Mouse (Mus musculus) small intestine, adult 2 months (tissue): ENCODE measurements around the gene Tbrg1. TPM values are rescaled to one million over a fixed set of nuclear protein-coding genes. Genes with fewer than 3 reads are reported as not detected.

Experiments
- H3K27ac ChIP-seq: fragments of 200-500 bp; 2 replicates; pipeline ENCODE4 v1.5.1; 2012; ENCODE audit warnings: low read depth, low read length, control low read depth, inconsistent platforms; ENCODE audit not compliant: insufficient read depth
- H3K27me3 ChIP-seq: fragments of 200-500 bp; 2 replicates; pipeline ENCODE4 v1.6.1; 2012; ENCODE audit warnings: mild to moderate bottlenecking, moderate library complexity, low read length, inconsistent platforms; ENCODE audit not compliant: control insufficient read depth, insufficient read depth
- H3K36me3 ChIP-seq: fragments of 200-500 bp; 2 replicates; pipeline ENCODE4 v1.6.1; 2012; ENCODE audit warnings: mild to moderate bottlenecking, low read length, control low read depth, inconsistent platforms; ENCODE audit not compliant: control insufficient read depth, insufficient read depth
- H3K4me1 ChIP-seq: fragments of 200-500 bp; 2 replicates; pipeline ENCODE4 v1.6.1; 2012; ENCODE audit warnings: low read length, inconsistent platforms, mixed read lengths; ENCODE audit not compliant: control insufficient read depth, insufficient read depth, insufficient read length
- H3K4me3 ChIP-seq: fragments of 200-500 bp; 2 replicates; pipeline ENCODE4 v1.5.1; 2012; ENCODE audit warnings: low read depth, mild to moderate bottlenecking, control low read depth, inconsistent platforms, low read length, moderate library complexity
- CTCF ChIP-seq: fragments of 200-500 bp; IDR thresholded peaks from 2 replicates; pipeline ENCODE4 v1.5.1; 2012; ENCODE audit warnings: low read depth, mild to moderate bottlenecking, control low read depth, inconsistent platforms, low read length, moderate library complexity, mixed read lengths; ENCODE audit not compliant: insufficient replicate concordance, insufficient read length; ENCODE audit errors: extremely low read depth
- POLR2A ChIP-seq: fragments of 200-500 bp; IDR thresholded peaks from 2 replicates; pipeline ENCODE4 v1.6.1; 2012; ENCODE audit warnings: low read depth, mild to moderate bottlenecking, control low read depth, inconsistent platforms, low read length, moderate library complexity
- WGBS: fragments of 180-500 bp; shearing (Covaris S2); methylation state at CpG from one replicate; pipeline ENCODE4 v1.1.7; 2018; 5-methylcytosine and 5-hydroxymethylcytosine counted together
- polyA plus RNA-seq: library from polyadenylated mRNA; depleted of rRNA; stranded (reverse); fragments of >200 nt; gene quantifications from 2 replicates; pipeline ENCODE4 v1.2.3, GENCODE M21; 2012

Tbrg1 gene
- polyA plus RNA-seq, 1 experiment, result 45.1 TPM

- Histone ChIP-seq H3K27me3 (no peaks in the 10 kb centered on the region), H3K36me3 (peaks cover 25% of the 10 kb centered on the region), H3K4me1 (no peaks in the 10 kb centered on the region), H3K27ac (no peak overlapping the region), H3K4me3 (no peak overlapping the region)
- no peak for TF ChIP-seq POLR2A
- no peak for TF ChIP-seq CTCF
- WGBS, result 93% methylated on average over 2 of the region's 2 CpGs
Observed at GRCm38 (mm10) chr9:37632305-37632704, 24.8 kb downstream of the Tbrg1 start.

DNA sequence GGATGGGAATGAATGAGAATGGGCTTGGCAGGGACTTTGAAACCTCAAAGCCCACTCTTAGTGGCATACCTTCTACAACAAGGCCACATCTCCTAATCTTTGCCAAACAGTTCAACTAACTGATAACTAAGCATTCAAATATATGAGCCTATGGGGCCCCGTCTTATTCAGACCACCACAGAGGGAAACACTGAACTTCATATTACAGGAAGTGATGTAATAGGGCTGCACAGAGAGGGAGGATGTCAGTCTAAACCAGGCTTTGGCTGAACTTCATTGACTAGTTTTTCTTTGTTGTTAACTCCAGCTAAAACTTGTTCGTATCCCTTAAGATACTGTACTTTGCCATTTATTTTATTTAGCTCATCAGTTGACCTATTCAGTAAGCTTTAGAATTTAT is 27.2 kb downstream of the Tbrg1 start:
- 79% methylated on average over 2 of the region's 2 CpGs for WGBS
- H3K4me1 ChIP-seq, result no peaks in the 10 kb centered on the region
- H3K27ac ChIP-seq, result no peak overlapping the region
- H3K4me3 ChIP-seq, result no peak overlapping the region
- TF ChIP-seq CTCF (no peak), POLR2A (no peak)
- H3K36me3 ChIP-seq, result peaks cover 27% of the 10 kb centered on the region
- no peaks in the 10 kb centered on the region for H3K27me3 ChIP-seq

DNA sequence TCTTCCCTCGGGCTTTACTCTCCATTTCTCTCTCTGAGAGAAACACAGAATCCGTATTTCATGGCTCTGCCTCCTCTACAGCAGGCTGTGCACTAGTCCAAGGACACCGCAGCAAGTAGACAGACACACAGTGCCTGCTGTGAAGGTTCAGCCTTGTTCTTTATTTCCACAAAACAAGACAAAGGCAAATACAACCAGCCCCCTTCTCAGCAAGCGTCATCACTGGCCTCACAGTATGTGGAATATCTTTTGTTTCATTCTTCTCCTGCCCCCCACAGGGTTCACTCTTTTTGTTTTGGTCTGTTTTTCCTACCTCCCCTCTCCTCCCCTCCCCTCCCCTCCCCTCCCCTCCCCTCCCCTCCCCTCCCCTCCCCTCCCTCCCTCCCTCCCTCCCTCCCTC is 28.5 kb downstream of the Tbrg1 start:
- peaks cover 29% of the 10 kb centered on the region for H3K36me3 ChIP-seq
- H3K27ac ChIP-seq, result no peak overlapping the region
- H3K4me1 ChIP-seq, result no peaks in the 10 kb centered on the region
- WGBS, result 85% methylated on average over 4 of the region's 4 CpGs
- no peaks in the 10 kb centered on the region for H3K27me3 ChIP-seq
- TF ChIP-seq CTCF, result no peak
- no peak for TF ChIP-seq POLR2A
- H3K4me3 ChIP-seq, result no peak overlapping the region

DNA sequence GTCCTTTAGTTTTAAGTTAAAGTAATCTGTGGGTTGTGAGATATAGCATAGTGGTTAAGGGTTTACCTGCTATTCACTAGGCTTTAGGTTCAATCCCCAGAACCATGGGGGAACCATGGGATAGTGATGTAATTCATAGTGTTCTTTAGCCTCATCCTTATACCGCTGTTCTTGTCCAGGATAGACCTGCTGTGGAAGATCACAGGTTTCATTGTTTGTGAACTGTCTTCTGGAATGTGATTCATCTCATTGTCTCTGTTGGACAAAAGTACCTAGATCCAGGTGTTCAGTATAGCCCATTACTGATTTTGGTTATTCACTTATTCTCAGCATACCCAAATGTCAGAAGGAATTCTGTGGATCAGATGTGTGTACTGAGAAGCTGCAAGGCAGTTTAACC is 29.8 kb downstream of the Tbrg1 start:
- 98% methylated on average over 1 of the region's 1 CpGs for WGBS
- H3K36me3 ChIP-seq, result peaks cover 28% of the 10 kb centered on the region

GRCm38 (mm10) chr9:37626103-37626567 is 31.0 kb downstream of the Tbrg1 start:
- no peaks in the 10 kb centered on the region for H3K27me3 ChIP-seq
- TF ChIP-seq POLR2A, result no peak
- no peak for TF ChIP-seq CTCF
- peaks cover 25% of the 10 kb centered on the region for H3K36me3 ChIP-seq
- 49% methylated on average over 3 of the region's 3 CpGs for WGBS
- H3K4me3 ChIP-seq, result no peak overlapping the region
- H3K27ac ChIP-seq, result no peak overlapping the region
- no peaks in the 10 kb centered on the region for H3K4me1 ChIP-seq

More for the DNA sequence above, 29.8 kb downstream of the Tbrg1 start:
- no peak overlapping the region for H3K4me3 ChIP-seq
- no peak for TF ChIP-seq CTCF
- no peak overlapping the region for H3K27ac ChIP-seq
- H3K27me3 ChIP-seq, result no peaks in the 10 kb centered on the region
- no peaks in the 10 kb centered on the region for H3K4me1 ChIP-seq

- 77% methylated on average over 7 of the region's 7 CpGs for WGBS
- no peaks in the 10 kb centered on the region for H3K27me3 ChIP-seq
Observed at GRCm38 (mm10) chr9:37625641-37626040, 31.5 kb downstream of the Tbrg1 start.

DNA sequence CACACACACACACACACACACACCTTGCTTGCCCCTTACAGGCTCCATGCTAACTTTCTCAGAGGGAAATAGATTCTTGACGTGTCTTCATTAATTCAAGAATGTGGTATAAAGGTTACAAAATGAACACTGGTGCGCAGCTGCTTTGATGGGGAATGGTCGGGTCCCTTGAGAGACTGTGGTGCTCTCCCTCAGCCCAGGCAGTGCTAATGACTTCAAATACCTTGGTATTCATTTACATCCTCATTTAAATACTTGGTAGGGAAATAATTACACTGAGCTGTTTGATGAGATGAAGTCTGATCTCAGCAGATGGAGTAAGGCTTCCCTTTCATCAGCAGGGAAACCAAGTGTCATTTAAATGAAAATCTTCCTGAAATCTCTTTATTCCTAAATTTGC is 32.0 kb downstream of the Tbrg1 start:
- Histone ChIP-seq H3K27me3 (no peaks in the 10 kb centered on the region), H3K36me3 (peaks cover 23% of the 10 kb centered on the region), H3K27ac (no peak overlapping the region), H3K4me1 (no peaks in the 10 kb centered on the region), H3K4me3 (no peak overlapping the region)
- TF ChIP-seq POLR2A, result no peak
- TF ChIP-seq CTCF, result no peak
- 87% methylated on average over 3 of the region's 3 CpGs for WGBS

More at GRCm38 (mm10) chr9:37625641-37626040, 31.5 kb downstream of the Tbrg1 start:
- no peaks in the 10 kb centered on the region for H3K4me1 ChIP-seq
- no peak overlapping the region for H3K27ac ChIP-seq
- TF ChIP-seq POLR2A, result no peak
- no peak for TF ChIP-seq CTCF
- H3K4me3 ChIP-seq, result no peak overlapping the region
- peaks cover 25% of the 10 kb centered on the region for H3K36me3 ChIP-seq
